Mouse (Mus musculus) hindbrain, embryonic 16.5 days (tissue): ENCODE results near the gene Atcay. TPM values are rescaled to one million over a fixed set of nuclear protein-coding genes. Genes with fewer than 3 reads are reported as not detected.
"Not testable (repeated sequence)": the region's sequence is repeated elsewhere in the genome, so short reads cannot be mapped to it uniquely, and the experiment has no call there.

Experiments
- ATAC-seq: fragments of 200-750 bp; cut with Nextera tagmentation; 2 replicates; pipeline ENCODE4 v1.8.0; 2017; ENCODE audit warnings: moderate TSS enrichment, moderate library complexity
- H3K27ac ChIP-seq: fragments of 300-500 bp; sonication (generic); 2 replicates; pipeline ENCODE4 v1.5.1; 2014; ENCODE audit warnings: low read depth, mild to moderate bottlenecking, control low read depth, low read length, moderate library complexity
- H3K27me3 ChIP-seq: fragments of 300-500 bp; sonication (generic); replicated peaks from 2 replicates; pipeline ENCODE4 v1.6.1; 2014; ENCODE audit warnings: low read length; ENCODE audit not compliant: control insufficient read depth, insufficient read depth
- H3K36me3 ChIP-seq: fragments of 300-500 bp; sonication (generic); 2 replicates; pipeline ENCODE4 v1.6.1; 2014; ENCODE audit warnings: mild to moderate bottlenecking, low read length, moderate library complexity, mixed read lengths; ENCODE audit not compliant: control insufficient read depth, insufficient read depth
- H3K4me1 ChIP-seq: fragments of 300-500 bp; sonication (generic); 2 replicates; pipeline ENCODE4 v1.6.1; 2014; ENCODE audit warnings: low read depth, low read length; ENCODE audit not compliant: control insufficient read depth, insufficient read depth
- H3K4me2 ChIP-seq: fragments of 300-500 bp; sonication (generic); 2 replicates; pipeline ENCODE4 v1.6.1; 2014; ENCODE audit warnings: mild to moderate bottlenecking, low read length, control low read depth, moderate library complexity
- H3K4me3 ChIP-seq: fragments of 300-500 bp; sonication (generic); 2 replicates; pipeline ENCODE4 v1.5.1; 2014; ENCODE audit warnings: mild to moderate bottlenecking, low read length, control low read depth, moderate library complexity
- H3K9ac ChIP-seq: fragments of 300-500 bp; sonication (generic); 2 replicates; pipeline ENCODE4 v1.6.1; 2014; ENCODE audit warnings: low read depth, mild to moderate bottlenecking, control low read depth, low read length, moderate library complexity
- H3K9me3 ChIP-seq: fragments of 300-500 bp; sonication (generic); 2 replicates; pipeline ENCODE4 v1.6.1; 2014; ENCODE audit warnings: mild to moderate bottlenecking, low read length, moderate library complexity; ENCODE audit not compliant: control insufficient read depth
- WGBS: fragments of 180-500 bp; shearing (Covaris S2); extraction: QIAGEN DNeasy Blood & Tissue Kit; methylation state at CpG from one replicate; pipeline ENCODE4 v1.1.7; 2014; 5-methylcytosine and 5-hydroxymethylcytosine counted together
- polyA plus RNA-seq: library from polyadenylated mRNA; unstranded; fragments of >200 nt; fragmentation: Nextera tagmentation; extraction: Ambion mirVana; gene quantifications from 2 replicates; pipeline ENCODE4 v1.2.1, GENCODE M21; 2015

The Atcay gene
- polyA plus RNA-seq, 1 experiment from 2014 or later, result 85.6 TPM

- WGBS, result 92% methylated on average over 32 of the region's 32 CpGs
- Histone ChIP-seq H3K4me2 (no peak overlapping the region), H3K36me3 (peaks cover 52% of the 10 kb centered on the region), H3K4me3 (no peak overlapping the region), H3K9ac (no peak overlapping the region), H3K4me1 (peaks cover 38% of the 10 kb centered on the region), H3K27ac (0 out of 2 replicates have a peak overlapping the region, but pooled peaks have one; percentile 5), H3K9me3 (no peaks in the 10 kb centered on the region), H3K27me3 (no peaks in the 10 kb centered on the region)
- ATAC-seq, result no peak
Measured at GRCm38 (mm10) chr10:81179451-81180342, 50.9 kb downstream of the Atcay start.

- 93% methylated on average over 11 of the region's 11 CpGs for WGBS
- Histone ChIP-seq H3K4me1 (peaks cover 44% of the 10 kb centered on the region), H3K9me3 (no peaks in the 10 kb centered on the region), H3K4me2 (no peak overlapping the region), H3K36me3 (peaks cover 49% of the 10 kb centered on the region), H3K27ac (no peak overlapping the region), H3K4me3 (no peak overlapping the region), H3K27me3 (no peaks in the 10 kb centered on the region), H3K9ac (no peak overlapping the region)
- ATAC-seq, result no peak
Measured at GRCm38 (mm10) chr10:81178927-81179326, 51.7 kb downstream of the Atcay start.

GRCm38 (mm10) chr10:81177958-81178712, 52.5 kb downstream of the Atcay start:
- no peaks in the 10 kb centered on the region for H3K9me3 ChIP-seq
- no peaks in the 10 kb centered on the region for H3K27me3 ChIP-seq
- peak overlapping the region; percentile 96 for H3K4me2 ChIP-seq
- no peak overlapping the region; the same call in 1 of the 2 replicates for H3K27ac ChIP-seq
- H3K4me1 ChIP-seq, result peaks cover 46% of the 10 kb centered on the region
- peak overlapping the region; percentile 76 for H3K9ac ChIP-seq
- H3K4me3 ChIP-seq, result peak overlapping the region; percentile 55
- ATAC-seq, result no peak
- peaks cover 49% of the 10 kb centered on the region for H3K36me3 ChIP-seq
- 71% methylated on average over 14 of the region's 14 CpGs for WGBS

- H3K36me3 ChIP-seq, result peaks cover 49% of the 10 kb centered on the region
- no peaks in the 10 kb centered on the region for H3K27me3 ChIP-seq
- peak overlapping the region; percentile 55 for H3K4me3 ChIP-seq
- H3K9me3 ChIP-seq, result no peaks in the 10 kb centered on the region
- H3K9ac ChIP-seq, result peak overlapping the region; percentile 76
- peak overlapping the region; percentile 90 for H3K27ac ChIP-seq
- H3K4me1 ChIP-seq, result peaks cover 49% of the 10 kb centered on the region
- 10% methylated on average over 16 of the region's 16 CpGs for WGBS
- H3K4me2 ChIP-seq, result peak overlapping the region; percentile 96
- no peak for ATAC-seq
Measured at GRCm38 (mm10) chr10:81177491-81177925, 53.1 kb downstream of the Atcay start.

GRCm38 (mm10) chr10:81176466-81177271, 54.0 kb downstream of the Atcay start, which contains the start of gene Eef2:
Gene Eef2 (plus strand): TSS chr10:81176631.
- under 1% methylated on average over 77 of the region's 77 CpGs for WGBS
- H3K4me2 ChIP-seq, result peak within 1 kb of the TSS; percentile 96
- H3K4me1 ChIP-seq, result peaks cover 45% of the 10 kb centered on the region
- H3K4me3 ChIP-seq, result peak within 1 kb of the TSS; percentile 55
- H3K9me3 ChIP-seq, result no peaks in the 10 kb centered on the region
- peak; percentile 70 for ATAC-seq
- no peaks in the 10 kb centered on the region for H3K27me3 ChIP-seq
- H3K36me3 ChIP-seq, result peaks cover 40% of the 10 kb centered on the region
- peak within 1 kb of the TSS; percentile 76 for H3K9ac ChIP-seq
- H3K27ac ChIP-seq, result peak within 1 kb of the TSS; percentile 90

GRCm38 (mm10) chr10:81175936-81176465, 54.6 kb downstream of the Atcay start:
- H3K4me1 ChIP-seq, result peaks cover 45% of the 10 kb centered on the region
- 5% methylated on average over 13 of the region's 13 CpGs for WGBS
- H3K27me3 ChIP-seq, result no peaks in the 10 kb centered on the region
- H3K36me3 ChIP-seq, result peaks cover 34% of the 10 kb centered on the region
- no peaks in the 10 kb centered on the region for H3K9me3 ChIP-seq
- peak overlapping the region; percentile 51 for H3K9ac ChIP-seq
- peak overlapping the region; percentile 55 for H3K4me3 ChIP-seq
- ATAC-seq, result no peak
- H3K27ac ChIP-seq, result peak overlapping the region; percentile 90
- peak overlapping the region; percentile 60 for H3K4me2 ChIP-seq

GRCm38 (mm10) chr10:81175345-81175701, 55.3 kb downstream of the Atcay start:
- H3K27ac ChIP-seq, result peak overlapping the region; percentile 93
- peak overlapping the region; percentile 67 for H3K4me2 ChIP-seq
- H3K9me3 ChIP-seq, H3K27me3 ChIP-seq, ATAC-seq: not testable (repeated sequence)
- peaks cover 45% of the 10 kb centered on the region for H3K4me1 ChIP-seq
- H3K9ac ChIP-seq, result peak overlapping the region; percentile 72
- peaks cover 27% of the 10 kb centered on the region for H3K36me3 ChIP-seq
- 10% methylated on average over 4 of the region's 4 CpGs for WGBS
- H3K4me3 ChIP-seq, result peak overlapping the region; percentile 38

- H3K4me1 ChIP-seq, result peaks cover 45% of the 10 kb centered on the region
- H3K9ac ChIP-seq, result peak overlapping the region; percentile 72
- 2% methylated on average over 29 of the region's 29 CpGs for WGBS
- peak overlapping the region; percentile 93 for H3K27ac ChIP-seq
- no peaks in the 10 kb centered on the region for H3K27me3 ChIP-seq
- H3K36me3 ChIP-seq, result peaks cover 22% of the 10 kb centered on the region
- peak; percentile 70 for ATAC-seq
- peak overlapping the region; percentile 67 for H3K4me2 ChIP-seq
- peak overlapping the region; percentile 38 for H3K4me3 ChIP-seq
- H3K9me3 ChIP-seq, result no peaks in the 10 kb centered on the region
Measured at GRCm38 (mm10) chr10:81174617-81175344, 55.9 kb downstream of the Atcay start.
